Mouse (Mus musculus): ENCODE data around the gene Ablim2.

DNA sequence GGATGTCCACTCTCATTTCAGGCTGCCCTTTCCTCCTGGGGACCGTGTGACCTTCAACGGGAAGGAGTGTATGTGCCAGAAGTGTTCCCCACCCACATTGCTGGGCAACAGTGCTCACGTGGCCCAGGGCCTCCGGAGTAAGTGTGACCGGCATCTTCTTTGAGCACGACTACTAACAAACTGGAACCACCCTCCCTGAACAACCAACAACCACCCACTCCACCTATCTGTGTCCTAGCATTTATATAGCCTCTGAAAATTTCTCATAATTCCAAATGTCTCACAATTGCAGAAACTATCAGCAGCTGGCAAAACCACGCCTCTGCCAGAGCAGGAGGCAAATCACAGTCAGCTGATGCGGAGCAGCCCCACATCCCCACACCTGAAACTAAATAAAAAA lies 49.3 kb downstream of the Ablim2 start:
- TF ChIP-seq MAFK (IDR thresholded peaks at IDR 0.05; ENCODE audit: insufficient read depth, low read depth, low read length) (no peak), CHD2 (IDR thresholded peaks at IDR 0.05; ENCODE audit: low read depth, low read length) (no peak), ZNF384 (IDR thresholded peaks at IDR 0.05; ENCODE audit: low read depth, low read length) (no peak), ZC3H11A (IDR thresholded peaks at IDR 0.05; ENCODE audit: borderline replicate concordance, low read depth, low read length) (no peak), HCFC1 (IDR thresholded peaks at IDR 0.05; ENCODE audit: borderline replicate concordance, insufficient read depth, low read length) (no peak)
